In genomic region chr13:5259760-5260159, GRCm38 (mm10) we compare ENCODE assay signal across 22 mouse cellular contexts.
DNase-seq lines count a peak whose midpoint lies in the region; ATAC-seq lines count a peak whose summit lies in the region.
"Had no signal": no experiment of that assay in that cellular context is flagged by ENCODE, and none has a peak within 500 bp of the region (broad histone marks: within the 10 kb centered on the region; RNA-seq: fewer than 3 reads in every experiment).

No protein-coding gene starts in this region.

- peaks cover 4% of the 10 kb centered on the region for H3K4me1 ChIP-seq in brown adipose tissue, adult 24 weeks (ENCODE audit: control insufficient read depth, insufficient read depth, insufficient read length, low read length)
- H3K4me1 ChIP-seq: embryonic facial prominence, embryonic 13.5 days; embryonic facial prominence, embryonic 15.5 days; forebrain, embryonic 13.5 days; forebrain, embryonic 15.5 days had no signal

- intact Hi-C loops in heart, postnatal 14 days (cut with DNase I): loop anchor here (5.0 kb wide), 1 partner anchor 43 kb away; no protein-coding TSS in a partner anchor

- DNase-seq in heart, adult 11 months: peak; percentile 89
- DNase-seq in heart, postnatal 4 days: no peak
- peak; percentile 72 for DNase-seq in heart, adult 8-10 months (ENCODE audit: low spot score)
- no peak for DNase-seq in heart, postnatal 14 days
- DNase-seq in skeletal muscle tissue, adult 2 months (ENCODE audit: low read depth, low spot score): peak; percentile 44
- DNase-seq: adrenal gland, adult 2 months; adrenal gland, postnatal 10 days; adrenal gland, postnatal 25 days; cerebellum, adult 18-20 months; cerebellum, adult 8-10 months; cerebellum, adult 9-11 months; cerebellum, postnatal 14 days; cerebellum, postnatal 36 days; embryo, embryonic 11 days; forebrain, postnatal 0 days had no signal

- no peak overlapping the region for H3K4me3 ChIP-seq in brown adipose tissue, adult 24 weeks (ENCODE audit: insufficient read depth, low read depth, low read length)
- H3K4me3 ChIP-seq: embryonic facial prominence, embryonic 13.5 days; embryonic facial prominence, embryonic 15.5 days; erythroblast, embryonic 14.5 days; forebrain, embryonic 13.5 days; forebrain, embryonic 15.5 days had no signal

- H3K27ac ChIP-seq in brown adipose tissue, adult 24 weeks (replicated peaks; ENCODE audit: low read depth, low read length): peak overlapping the region; percentile 52; the same call in 1 of the 2 replicates
- H3K27ac ChIP-seq: embryonic facial prominence, embryonic 13.5 days; embryonic facial prominence, embryonic 15.5 days; forebrain, embryonic 13.5 days; forebrain, embryonic 15.5 days had no signal

- ATAC-seq in erythroid progenitor cell, adult 5-6 weeks (replicated peaks; ENCODE audit: low FRiP score, poor library complexity, severe bottlenecking): no peak
- ATAC-seq: forebrain, embryonic 13.5 days; forebrain, embryonic 15.5 days; forebrain, postnatal 0 days had no signal

Comparison
In these comparisons a context has a peak if more than half of its experiments do, and no peak if none do; other contexts are left out.
1. DNase-seq: peak in heart, adult 11 months (single experiment), heart, adult 8-10 months (single experiment) and skeletal muscle tissue, adult 2 months (single experiment); none in heart, postnatal 4 days (single experiment) and heart, postnatal 14 days (0 of 2).